Mouse (Mus musculus) bone marrow, adult 2 months (tissue): ENCODE data around the gene Agxt. TPM values are rescaled to one million over a fixed set of nuclear protein-coding genes. Genes with fewer than 3 reads are reported as not detected.

Experiments used
- H3K27ac ChIP-seq: fragments of 200-500 bp; 2 replicates; pipeline ENCODE4 v1.5.1; 2012; ENCODE audit warnings: low read depth, mild to moderate bottlenecking, control low read depth, inconsistent platforms, low read length; ENCODE audit not compliant: control insufficient read depth, poor library complexity, insufficient read depth
- H3K4me1 ChIP-seq: fragments of 200-500 bp; 2 replicates; pipeline ENCODE4 v1.6.1; 2011; ENCODE audit warnings: low read length; ENCODE audit not compliant: control insufficient read depth, insufficient read depth
- H3K4me3 ChIP-seq: fragments of 200-500 bp; replicated peaks from 2 replicates; pipeline ENCODE3; 2011; ENCODE audit warnings: mild to moderate bottlenecking, low read depth, low read length, control low read depth; ENCODE audit not compliant: control insufficient read depth
- CTCF ChIP-seq: fragments of 200-500 bp; IDR thresholded peaks from 2 replicates; pipeline ENCODE4 v1.5.1; 2011; ENCODE audit warnings: low read length, control low read depth; ENCODE audit not compliant: control insufficient read depth, insufficient read depth
- POLR2A ChIP-seq: fragments of 200-500 bp; IDR thresholded peaks from 2 replicates; pipeline ENCODE4 v1.6.1; 2011; ENCODE audit warnings: low read depth, mild to moderate bottlenecking, control low read depth, low read length, borderline replicate concordance; ENCODE audit not compliant: control insufficient read depth
- WGBS: fragments of 180-500 bp; shearing (Covaris S2); methylation state at CpG from one replicate; pipeline ENCODE4 v1.1.7; 2018; 5-methylcytosine and 5-hydroxymethylcytosine counted together
- polyA plus RNA-seq: library from polyadenylated mRNA; stranded (reverse); fragments of >200 nt; gene quantifications from 2 replicates; pipeline ENCODE4 v1.2.4, GENCODE M21; 2011; ENCODE audit warnings: low replicate concordance; ENCODE audit not compliant: missing spikeins, insufficient read depth, insufficient read length

Gene Agxt
- polyA plus RNA-seq, 1 experiment: not detected

GRCm38 (mm10) chr1:93190726-93191305 lies 55.8 kb downstream of the Agxt start:
- 14% methylated on average over 17 of the region's 17 CpGs for WGBS
- no peak overlapping the region for H3K27ac ChIP-seq
- H3K4me1 ChIP-seq: no peaks in the 10 kb centered on the region
- H3K4me3 ChIP-seq: no peak overlapping the region
- no peak for TF ChIP-seq CTCF
- TF ChIP-seq POLR2A: no peak

GRCm38 (mm10) chr1:93194961-93195360 lies 59.9 kb downstream of the Agxt start:
- no peak overlapping the region for H3K4me3 ChIP-seq
- no peak for TF ChIP-seq POLR2A
- no peak for TF ChIP-seq CTCF
- H3K4me1 ChIP-seq: no peaks in the 10 kb centered on the region
- 75% methylated on average over 3 of the region's 3 CpGs for WGBS
- H3K27ac ChIP-seq: no peak overlapping the region

Other genes starting within 250 kb of the Agxt start
- not detected in 2 replicates for gene Ankmy1, start 232.3 kb upstream of the Agxt start, polyA plus RNA-seq
- 9.2 and 9.3 TPM in 2 replicates for gene Dusp28, start 228.3 kb upstream of the Agxt start, polyA plus RNA-seq
- gene Rnpepl1, start 224.5 kb upstream of the Agxt start, polyA plus RNA-seq: 26.4 and 62.1 TPM in 2 replicates
- gene Capn10, start 200.9 kb upstream of the Agxt start, polyA plus RNA-seq: 5.4 and 15.5 TPM in 2 replicates
- gene Gpr35, start 184.4 kb upstream of the Agxt start, polyA plus RNA-seq: 0.49 and 5.0 TPM in 2 replicates
- not detected in 2 replicates for gene Aqp12, start 128.9 kb upstream of the Agxt start, polyA plus RNA-seq
- gene Kif1a, start 33.3 kb upstream of the Agxt start, polyA plus RNA-seq: 0.13 and 2.2 TPM in 2 replicates
- not detected in 2 replicates for gene 2310007B03Rik, start 25.7 kb downstream of the Agxt start, polyA plus RNA-seq
- gene Crocc2, start 33.5 kb downstream of the Agxt start, polyA plus RNA-seq: not detected in 2 replicates
- 2.9 and 4.7 TPM in 2 replicates for gene Sned1, start 100.6 kb downstream of the Agxt start, polyA plus RNA-seq
- 9.7 and 15.6 TPM in 2 replicates for gene Mterf4, start 170.7 kb downstream of the Agxt start, polyA plus RNA-seq
- 14.6 and 17.9 TPM in 2 replicates for gene Ppp1r7, start 207.6 kb downstream of the Agxt start, polyA plus RNA-seq
- gene Pask, start 208.2 kb downstream of the Agxt start, polyA plus RNA-seq: 16.7 and 19.6 TPM in 2 replicates
- gene Ano7, start 238.7 kb downstream of the Agxt start, polyA plus RNA-seq: not detected in 2 replicates